Mouse (Mus musculus) ovary, postnatal 10 days (tissue): ENCODE results near the gene Itga5.

ENCODE experiments used
- DNase-seq: peaks from one replicate; pipeline ENCODE4 v3.0.0; 2022; ENCODE audit warnings: low spot score

The Itga5 gene

DNA sequence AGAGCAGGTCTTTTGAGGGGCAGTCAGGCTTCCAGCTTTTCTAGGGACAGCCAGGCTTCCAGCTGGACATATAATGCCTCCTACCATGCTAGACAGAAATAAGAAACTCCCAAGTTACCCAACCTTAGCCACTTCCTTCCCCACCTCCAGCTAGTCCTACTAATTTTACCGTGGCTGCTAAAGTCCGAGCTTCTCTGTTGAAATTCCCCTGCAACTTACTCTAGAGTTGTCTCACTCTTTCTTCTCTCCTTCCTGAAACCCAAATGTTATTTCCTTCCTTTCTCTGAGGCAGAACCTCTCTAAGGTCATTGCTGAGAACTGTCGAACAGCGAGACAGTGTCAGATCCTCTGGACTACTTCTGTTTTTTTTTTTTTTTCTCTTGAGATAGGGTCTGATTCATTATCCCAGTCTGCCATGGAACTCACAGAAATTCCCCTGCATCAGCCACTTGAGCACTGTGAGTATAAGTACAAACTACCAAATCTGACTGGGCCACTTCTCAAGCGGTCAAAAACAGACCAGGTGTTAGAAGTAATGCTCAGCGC is 56.1 kb downstream of the Itga5 start, which contains the start of gene Gpr84:
TSS of gene Gpr84 (minus strand) at position 248 of the 546 bp plus-strand sequence.
- no peak for DNase-seq

DNA sequence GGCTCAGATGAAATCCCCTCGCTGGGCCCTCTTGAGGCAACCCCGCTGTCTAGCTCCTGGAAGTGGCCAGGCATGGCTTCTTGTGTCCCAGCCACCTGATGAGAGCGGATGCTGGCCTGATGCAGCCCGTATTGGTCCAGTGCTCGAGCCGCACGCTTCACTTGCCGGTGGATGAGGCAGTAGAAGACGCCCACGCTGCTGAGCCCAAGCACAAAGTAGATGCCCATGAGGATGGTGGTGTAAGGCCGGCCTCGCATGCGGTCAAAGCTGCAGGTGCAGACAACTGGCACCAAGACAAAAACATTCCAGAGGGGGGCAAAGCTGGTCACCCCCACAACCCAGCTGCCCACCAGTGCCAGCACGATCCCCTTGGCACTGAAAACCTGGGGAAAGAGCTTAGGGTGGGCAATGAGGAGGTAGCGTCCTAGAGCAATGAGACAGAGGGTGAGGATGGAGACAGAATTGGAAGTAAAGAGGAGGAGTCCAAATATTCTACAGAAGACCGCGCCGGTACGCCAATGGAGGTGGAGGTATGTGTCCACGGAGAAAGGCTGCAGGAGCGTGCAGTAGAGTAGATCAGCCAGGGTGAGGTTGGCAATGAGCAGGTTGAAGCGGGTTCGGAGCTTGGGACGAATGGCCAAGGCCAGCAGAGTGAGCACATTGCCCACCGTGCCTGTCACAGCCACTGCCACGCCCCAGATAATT is 57.5 kb downstream of the Itga5 start:
- DNase-seq = no peak

DNA sequence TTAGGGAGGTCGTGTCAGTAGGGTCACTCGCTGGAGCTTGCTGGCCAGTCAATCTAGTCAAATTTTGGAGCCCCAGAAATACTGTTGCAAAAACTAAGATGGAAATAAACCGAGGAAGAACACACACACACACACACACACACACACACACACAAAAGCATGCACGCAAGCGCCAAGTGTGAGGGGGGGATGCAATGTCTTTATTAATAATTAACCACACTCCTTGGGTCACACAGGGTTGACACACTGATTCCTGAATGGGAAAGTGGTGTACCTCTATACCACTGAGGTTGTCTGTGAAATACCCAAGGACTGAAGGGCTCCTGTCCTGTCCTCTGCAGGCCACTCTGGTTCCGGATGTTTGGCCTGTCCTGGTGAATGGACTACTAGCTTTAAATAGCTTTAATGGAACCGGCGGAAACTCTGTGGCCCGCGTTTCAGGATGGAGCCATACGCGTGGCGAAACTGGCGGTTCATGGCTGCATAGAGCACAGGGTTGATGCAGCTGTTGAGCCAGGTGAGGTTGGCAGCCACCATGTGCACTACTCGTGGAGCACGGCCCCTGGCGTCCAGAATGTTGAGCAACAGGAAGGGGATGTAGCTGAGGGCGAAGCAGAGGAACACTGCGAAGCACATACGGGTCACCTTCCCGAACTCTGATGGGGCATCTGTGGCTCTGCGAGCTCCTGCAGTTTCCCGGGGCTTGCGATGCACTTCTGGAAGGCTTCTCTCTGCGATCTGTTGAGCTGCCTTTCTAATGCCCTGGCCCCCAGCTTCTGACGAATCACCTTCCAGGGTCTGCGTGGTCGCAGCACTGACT is 58.3 kb downstream of the Itga5 start:
- no peak for DNase-seq

DNA sequence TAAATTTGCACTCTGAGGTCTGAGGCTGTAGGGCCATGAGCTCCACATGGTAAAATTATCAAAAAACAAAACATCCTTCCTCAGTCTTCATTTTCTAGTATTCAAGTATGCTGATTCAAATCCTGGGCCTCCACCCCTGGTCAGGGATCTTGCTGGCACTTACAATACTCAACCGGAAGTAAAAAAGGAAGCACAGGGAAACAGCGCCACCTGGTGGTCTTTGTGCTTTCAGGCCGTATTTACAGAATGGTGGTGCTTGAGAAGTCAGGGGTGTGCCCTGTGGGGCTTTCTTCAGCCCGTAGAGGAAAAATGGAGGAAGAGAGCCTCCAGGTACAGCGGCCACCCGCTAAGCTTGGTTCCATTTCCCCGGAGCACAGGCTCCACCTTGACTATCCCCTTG is 59.4 kb downstream of the Itga5 start:
- peak; percentile 93 for DNase-seq

DNA sequence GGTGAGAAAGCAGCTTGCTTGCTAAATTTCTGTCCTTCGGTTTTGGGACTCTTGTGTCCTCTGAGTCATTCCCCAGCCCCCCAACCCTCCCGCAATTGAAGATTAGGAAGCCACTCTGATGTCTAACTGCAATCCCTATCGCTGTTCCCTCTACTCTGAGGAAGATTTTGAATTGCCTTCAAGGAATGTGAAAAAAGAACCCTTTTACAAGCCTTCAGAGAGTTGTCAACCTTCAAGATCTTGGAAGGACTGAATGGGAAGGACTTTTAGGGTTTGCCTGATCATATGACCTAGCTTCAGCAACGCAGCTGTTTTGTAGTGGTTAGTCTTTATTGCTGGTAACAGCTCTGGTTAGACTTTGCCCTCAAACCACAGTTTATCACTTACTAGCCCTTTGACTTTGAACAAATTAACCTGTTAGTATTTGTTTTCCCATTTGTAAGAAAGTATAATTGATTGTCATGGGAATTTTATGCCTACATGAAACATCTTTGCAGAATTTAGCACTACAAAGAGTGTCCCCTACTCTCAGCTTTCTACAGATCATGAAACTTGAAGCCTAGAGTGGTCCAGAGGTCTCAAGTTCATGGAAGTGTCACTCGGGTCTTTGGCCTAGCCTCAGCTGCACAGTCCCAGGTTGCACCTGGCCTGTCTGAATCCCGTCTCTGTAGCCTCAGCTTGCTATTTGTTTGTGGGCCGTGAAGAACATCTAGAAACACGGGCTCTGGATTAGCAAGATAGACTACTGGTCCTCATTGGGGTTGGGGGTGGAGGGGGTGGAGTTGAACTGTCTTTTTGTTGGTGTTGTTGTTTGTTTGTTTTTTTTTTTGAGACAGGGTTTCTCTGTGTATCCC is 60.5 kb downstream of the Itga5 start:
- no peak for DNase-seq

DNA sequence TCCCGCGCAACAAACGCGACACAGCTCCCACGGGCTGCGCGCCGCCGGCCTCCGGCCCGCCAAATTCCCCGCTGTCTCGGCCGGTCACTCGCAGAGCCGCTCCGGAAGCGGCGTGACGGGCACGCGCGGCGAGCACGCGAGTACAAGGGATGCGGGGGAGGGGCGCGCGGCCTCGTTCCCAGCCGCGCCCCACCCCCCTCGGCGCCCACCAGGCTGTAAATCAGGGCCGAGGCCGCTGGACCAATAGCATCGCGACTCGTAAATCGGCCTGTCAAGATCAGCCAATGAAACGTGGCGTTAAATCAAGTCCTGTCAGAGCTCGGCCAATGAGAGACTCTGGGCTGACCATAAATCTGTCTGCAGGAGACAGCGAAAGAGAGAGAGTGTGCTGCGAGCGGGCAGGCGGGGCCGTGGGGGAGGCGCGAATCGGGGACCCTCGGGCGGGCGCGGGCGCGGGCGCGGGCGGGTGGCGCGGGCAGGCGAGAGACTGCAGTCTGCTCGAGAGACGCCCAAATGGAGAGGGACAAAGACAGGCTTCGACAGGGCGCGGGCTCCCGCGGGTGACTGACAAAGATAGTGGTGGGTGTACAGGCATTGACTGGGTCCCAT is 61.4 kb downstream of the Itga5 start:
- DNase-seq = peak; percentile 84

DNA sequence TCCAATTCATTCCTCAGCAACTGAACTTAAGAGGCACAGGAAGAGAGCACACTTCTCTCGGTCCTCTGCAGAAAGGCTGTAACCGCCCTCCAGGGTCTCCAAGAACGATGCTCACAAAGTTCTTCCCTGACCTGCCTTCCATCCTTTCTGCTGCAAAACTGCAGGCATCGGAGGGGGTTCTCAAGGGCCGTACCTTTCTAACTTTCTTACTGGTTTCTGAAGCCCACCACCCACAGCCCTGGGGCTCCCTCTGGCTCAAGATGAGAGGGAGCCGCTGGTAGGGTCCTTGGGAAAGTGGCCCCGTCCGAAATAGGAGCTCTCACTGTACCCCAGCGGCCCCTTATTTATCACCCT is 62.0 kb downstream of the Itga5 start:
- no peak for DNase-seq

DNA sequence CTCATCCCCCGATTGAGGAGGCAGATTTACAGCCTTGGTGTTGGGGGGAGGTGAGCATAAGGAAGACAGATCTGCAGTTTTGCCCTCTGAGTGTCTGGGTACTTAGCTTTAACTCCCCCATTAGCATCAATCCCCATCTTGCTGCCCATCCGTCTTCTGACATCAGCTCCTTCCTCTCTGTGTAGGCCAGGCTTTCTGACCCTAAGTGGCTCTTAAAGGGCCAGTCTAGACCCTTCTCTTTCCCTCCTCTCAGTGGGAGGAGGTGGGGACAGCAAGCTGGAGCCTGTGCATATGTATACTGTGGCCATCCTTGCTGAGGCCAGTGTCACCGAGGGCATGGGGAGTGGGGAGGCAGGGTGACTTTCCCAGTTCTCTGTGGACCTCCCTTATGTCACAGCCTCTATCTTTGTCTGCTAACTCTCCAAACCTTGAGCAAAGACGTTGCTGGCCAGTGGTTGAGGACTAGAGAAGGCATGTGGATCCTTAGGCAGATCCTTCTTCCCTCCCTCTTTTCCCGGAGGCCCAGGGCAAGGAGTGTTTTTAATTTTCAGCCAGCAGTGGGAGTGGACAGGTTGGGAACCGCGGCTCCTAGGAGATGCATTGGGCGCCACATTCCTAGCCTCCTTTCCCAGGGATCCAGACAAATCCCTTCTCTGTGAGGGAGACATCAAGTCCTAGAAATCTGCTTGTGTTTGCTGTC is 62.5 kb downstream of the Itga5 start:
- no peak for DNase-seq

DNA sequence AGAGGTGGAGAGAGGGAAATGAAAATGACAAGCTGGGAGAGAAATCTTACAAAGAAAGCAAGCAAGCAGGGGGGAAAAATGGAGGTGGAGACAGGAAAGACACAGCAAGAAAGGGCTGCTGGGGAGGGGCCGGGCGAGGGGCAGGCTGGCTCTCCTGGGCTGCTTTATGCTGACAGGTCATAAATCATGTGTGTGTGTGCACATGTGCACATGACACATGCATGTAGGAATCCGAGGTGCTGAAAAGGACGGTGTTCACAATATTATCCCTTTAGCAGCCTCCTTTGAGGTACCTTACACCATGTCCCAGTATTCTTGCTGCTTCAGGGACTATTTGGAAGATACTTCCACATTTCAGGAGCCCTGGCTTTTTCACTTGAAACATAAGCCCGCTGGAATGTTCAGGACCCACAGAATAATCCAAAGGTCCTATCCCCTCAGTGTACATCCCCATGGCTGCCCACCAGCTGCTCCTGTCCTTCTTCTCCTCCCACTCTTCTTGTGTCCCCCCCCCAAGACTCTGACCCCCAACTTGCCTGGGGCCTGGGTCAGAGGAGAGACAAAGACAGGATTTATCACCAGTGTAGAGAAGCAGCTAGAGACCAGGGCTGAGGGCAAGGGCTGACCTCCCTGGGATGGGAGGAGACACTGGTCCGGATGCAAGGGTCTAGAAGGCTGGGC is 64.1 kb downstream of the Itga5 start:
- DNase-seq = no peak

DNA sequence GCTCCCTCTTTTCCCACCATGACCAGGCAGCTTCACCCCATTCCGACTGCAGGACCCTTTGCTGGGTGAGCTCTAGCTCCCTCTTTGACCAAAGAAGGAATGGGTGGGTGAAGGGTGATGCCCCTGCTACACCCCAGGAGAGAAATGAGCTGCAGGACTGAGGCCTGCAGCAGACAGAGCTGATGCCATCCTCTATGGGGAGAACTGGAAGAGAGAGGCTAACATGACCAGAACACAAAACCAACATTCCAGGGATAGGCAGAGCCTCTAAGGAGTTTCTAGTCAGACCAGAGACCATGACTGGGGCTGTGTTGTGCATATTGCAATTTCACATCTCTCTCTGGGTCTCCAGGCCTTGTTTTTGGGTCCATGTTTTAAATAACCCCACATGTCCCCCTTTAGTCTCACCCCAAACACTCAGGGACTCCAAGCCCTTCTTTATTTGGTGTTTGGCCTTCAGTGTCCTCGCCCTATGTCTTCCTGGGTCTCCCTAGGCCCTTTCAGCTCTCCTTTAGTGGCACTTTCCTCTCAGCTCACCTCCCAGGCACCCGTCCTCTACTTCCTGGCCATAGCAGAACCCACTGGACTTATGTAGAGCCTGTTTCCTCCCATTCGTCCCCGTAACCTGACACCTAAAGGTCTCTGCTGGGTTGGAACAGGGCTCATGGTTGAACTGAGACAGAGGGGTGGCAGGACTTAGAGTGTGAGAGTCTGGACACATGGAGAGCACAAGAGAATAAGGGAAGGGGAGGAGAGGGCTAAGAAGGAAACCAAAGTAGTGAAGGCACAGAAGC is 64.8 kb downstream of the Itga5 start:
- no peak for DNase-seq

DNA sequence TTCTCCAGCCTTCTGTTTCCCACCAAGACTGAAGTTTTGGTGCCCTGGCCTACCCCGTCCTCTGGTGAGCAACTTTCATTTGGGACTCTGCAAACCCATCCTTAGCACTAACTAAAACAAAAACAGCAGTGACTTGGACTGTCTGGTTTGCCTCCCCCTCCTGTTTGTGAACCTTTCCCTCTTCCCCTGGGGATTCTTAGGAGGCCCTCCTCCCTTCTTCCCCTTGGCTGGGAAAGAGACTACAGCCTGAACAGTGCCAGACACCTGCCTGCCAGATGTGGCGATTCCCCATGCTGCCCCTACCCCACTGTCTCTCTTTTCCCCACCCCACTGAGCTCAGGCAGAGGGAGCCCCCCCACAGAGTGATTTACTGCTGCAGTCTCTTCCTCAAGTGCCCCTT is 65.5 kb downstream of the Itga5 start:
- DNase-seq = no peak

DNA sequence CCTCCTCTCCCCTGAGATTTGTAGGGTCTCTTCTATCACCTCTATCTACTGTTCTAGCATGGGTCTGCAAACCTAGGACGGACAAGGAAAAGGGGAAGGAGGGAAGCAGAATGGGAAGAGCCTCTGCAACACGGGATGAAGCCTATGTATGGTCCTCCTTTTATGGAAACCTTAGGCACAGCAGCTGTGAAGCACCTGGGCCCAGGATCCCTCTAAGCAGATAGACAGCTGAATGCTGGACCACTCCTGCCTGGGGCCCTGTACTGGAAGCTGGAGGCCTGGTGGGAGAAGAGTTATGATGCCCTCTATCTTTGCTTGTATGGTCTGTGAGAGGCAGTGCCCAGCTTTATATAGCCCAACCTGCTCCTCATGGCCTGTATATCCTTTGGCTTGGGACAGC is 66.0 kb downstream of the Itga5 start:
- DNase-seq = no peak

DNA sequence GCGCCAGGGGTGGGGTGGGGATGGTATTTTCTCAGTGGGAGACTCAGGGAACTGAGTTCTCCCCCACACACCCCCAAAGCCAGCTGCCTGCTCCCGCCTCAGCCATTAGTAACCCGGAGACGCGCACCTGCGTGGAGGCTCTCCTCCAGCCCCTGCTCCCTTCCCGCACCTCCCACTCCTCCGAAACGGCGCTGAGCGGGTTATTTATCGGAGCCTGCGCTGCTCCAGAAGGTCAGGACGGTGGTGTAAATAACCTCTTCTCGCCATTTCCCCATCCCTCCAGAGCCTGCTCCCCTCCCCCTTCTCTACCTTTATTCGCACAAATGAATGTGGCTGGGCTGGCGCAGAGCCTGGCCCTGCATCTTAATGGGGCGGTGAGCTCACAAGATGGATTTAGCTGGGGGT is 66.5 kb downstream of the Itga5 start:
- no peak for DNase-seq

DNA sequence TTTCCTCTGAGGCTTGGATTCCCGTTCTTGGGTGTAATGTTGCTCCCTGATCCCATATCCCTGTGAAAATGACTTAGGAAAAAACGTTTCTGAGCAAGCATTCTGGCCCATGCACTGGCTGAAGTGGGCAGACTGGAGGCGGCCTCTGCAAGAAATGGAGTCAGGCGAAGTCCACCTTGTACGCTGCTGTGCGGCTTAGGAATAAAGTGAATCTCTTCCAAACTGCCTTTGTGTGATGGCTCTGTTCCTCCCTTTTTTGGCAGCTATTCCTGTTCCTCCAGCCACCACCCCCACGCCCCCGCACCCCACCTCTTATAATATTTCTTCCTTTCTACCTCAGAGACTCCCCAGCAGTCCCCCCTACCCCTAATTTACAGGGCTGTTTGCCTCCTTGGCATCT is 66.9 kb downstream of the Itga5 start:
- DNase-seq = no peak

DNA sequence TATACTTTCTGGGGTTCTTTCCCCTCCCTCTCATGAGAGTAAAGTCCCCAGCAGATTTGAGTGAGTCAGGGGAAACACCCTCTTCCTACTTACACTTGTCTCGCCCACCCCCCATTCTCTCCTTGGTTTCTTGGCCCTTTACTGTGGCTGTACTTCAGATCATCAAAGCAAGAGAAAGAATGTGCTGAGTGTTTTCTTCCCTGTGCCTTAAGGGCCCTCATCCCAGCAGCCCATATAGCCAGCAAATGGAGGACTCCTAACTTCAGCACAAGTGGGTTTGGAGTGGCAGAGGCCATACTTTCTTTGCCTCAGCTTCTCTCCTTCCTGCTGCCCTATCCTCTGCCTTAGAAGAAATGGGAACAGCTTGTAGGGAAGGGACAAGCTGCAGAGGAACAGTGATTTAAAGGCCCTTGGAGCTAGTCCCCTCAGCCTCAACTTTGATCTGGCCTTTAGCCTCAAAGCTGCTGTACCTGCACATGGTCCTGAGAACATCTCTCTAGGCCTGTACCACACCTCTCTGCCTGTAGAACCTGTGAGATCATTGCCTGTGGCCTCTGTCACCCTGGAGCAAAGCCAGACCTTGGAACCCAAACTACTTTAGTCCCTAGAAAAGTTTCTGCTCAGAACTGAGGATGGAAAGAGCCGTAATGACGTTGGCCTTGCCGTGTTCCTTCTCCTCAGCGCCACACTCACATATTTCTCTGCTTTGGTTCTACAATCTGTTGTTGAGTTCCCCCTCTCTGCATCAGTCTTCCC is 67.5 kb downstream of the Itga5 start:
- no peak for DNase-seq

DNA sequence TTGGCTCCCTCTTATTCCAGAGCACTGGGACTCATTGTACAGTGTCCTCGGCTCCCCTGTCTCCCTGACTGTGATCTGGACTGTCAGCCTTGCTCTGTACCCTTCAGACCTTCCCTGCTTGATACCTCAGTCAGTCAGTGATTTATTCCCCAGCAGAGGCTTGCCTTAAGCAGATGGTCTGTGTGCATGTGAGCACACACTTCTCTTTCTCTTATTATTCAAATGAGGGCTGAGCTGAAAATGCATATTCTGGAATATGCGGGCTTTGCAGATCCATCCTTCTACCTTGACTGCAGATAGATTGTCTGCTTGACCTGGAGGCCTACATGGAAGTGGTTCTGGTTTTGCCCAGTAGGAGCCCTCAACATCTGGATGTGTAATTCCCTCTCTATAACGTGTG is 68.5 kb downstream of the Itga5 start:
- no peak for DNase-seq

DNA sequence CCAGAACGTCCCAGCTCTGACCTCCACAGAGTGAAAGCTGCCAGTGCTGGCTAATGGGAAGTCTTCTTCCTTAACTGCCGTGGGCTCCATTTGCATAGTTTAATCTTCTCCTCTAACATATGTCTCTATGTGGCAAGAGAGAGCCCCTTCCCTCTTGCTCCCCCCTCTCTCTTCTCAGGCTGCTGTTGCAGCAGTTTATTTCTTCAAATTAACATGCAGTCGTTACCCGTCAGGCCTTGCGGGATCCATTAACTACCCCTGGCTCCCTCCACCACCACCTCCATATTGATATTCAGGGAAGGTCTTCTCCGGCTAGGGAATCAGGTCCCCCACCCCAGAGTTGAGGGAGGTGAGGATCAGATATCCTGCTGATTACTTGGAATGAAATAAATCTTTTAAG is 69.2 kb downstream of the Itga5 start:
- DNase-seq = no peak

DNA sequence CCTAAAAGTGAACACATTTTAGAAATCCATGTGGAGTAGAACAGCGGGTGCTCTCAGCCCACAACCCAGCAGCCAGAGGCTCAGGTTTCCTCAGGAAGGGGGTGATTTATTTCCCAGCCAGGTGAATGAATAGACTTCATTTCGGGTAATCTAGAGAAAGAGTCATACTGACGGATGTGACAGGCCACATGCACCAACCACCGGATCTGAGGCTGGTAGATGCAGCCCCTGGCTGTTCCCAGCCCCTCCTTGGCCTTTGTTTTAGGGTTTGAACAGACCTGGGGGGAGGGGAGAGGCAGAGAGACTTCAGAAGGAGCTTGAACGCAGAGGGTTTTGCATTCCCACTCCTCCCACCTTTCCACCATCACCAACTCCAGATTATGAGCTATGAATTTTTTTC is 70.7 kb downstream of the Itga5 start:
- DNase-seq = no peak

DNA sequence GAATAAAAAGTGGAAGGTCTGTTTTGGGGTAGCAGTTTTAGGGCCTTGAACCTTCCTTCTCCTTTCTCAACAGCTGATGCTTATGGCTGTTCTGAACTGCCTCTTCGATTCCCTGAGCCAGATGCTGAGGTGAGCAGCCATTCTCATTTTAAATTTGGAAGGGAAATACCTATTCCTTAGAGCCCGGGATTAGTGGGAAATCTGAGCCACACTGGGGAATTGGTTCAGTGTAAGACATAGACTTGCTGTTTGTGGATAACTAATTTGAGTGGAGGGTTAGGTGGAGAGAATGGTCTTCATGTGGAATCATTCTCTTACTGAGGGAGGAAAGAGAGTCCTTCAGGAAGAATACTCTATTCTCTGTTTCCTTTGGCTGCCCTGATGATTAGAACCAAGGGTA is 71.9 kb downstream of the Itga5 start:
- DNase-seq = no peak
